Mouse (Mus musculus) splenic B cell, adult 2 months (primary cell): ENCODE data around the gene Gm12216.

Experiments
- DNase-seq: peaks from one replicate; pipeline ENCODE4 v3.0.0-alpha.2; 2011; ENCODE audit warnings: low read depth, low spot score
- H3K27me3 ChIP-seq: 2 replicates; pipeline ENCODE4 v1.6.1; 2012; ENCODE audit warnings: mild to moderate bottlenecking, low read length, moderate library complexity, mixed read lengths; ENCODE audit not compliant: control insufficient read depth, poor library complexity, insufficient read depth, severe bottlenecking
- H3K36me3 ChIP-seq: 2 replicates; pipeline ENCODE4 v1.6.1; 2012; ENCODE audit warnings: mild to moderate bottlenecking, low read length, moderate library complexity, mixed read lengths; ENCODE audit not compliant: control insufficient read depth, poor library complexity, insufficient read depth, severe bottlenecking

The Gm12216 gene

GRCm38 (mm10) chr11:53853665-53854064 is 5.4 kb downstream of the Gm12216 start:
- no peak for DNase-seq
- Histone ChIP-seq H3K27me3 (no peaks in the 10 kb centered on the region), H3K36me3 (no peaks in the 10 kb centered on the region)

- no peaks in the 10 kb centered on the region for H3K36me3 ChIP-seq
- H3K27me3 ChIP-seq = no peaks in the 10 kb centered on the region
- DNase-seq = peak; percentile 80
Observed at GRCm38 (mm10) chr11:53851795-53852194, 7.3 kb downstream of the Gm12216 start.

GRCm38 (mm10) chr11:53849588-53850320 is 9.3 kb downstream of the Gm12216 start:
- Histone ChIP-seq H3K36me3 (no peaks in the 10 kb centered on the region), H3K27me3 (no peaks in the 10 kb centered on the region)
- DNase-seq = peak; percentile 86

GRCm38 (mm10) chr11:53845680-53846079 is 13.4 kb downstream of the Gm12216 start:
- DNase-seq = peak; percentile 43
- no peaks in the 10 kb centered on the region for H3K36me3 ChIP-seq
- H3K27me3 ChIP-seq = no peaks in the 10 kb centered on the region

GRCm38 (mm10) chr11:53843106-53843505 is 15.9 kb downstream of the Gm12216 start:
- DNase-seq = no peak
- H3K27me3 ChIP-seq = no peaks in the 10 kb centered on the region
- H3K36me3 ChIP-seq = no peaks in the 10 kb centered on the region

GRCm38 (mm10) chr11:53842161-53842581 is 16.9 kb downstream of the Gm12216 start:
- Histone ChIP-seq H3K27me3 (no peaks in the 10 kb centered on the region), H3K36me3 (no peaks in the 10 kb centered on the region)
- DNase-seq = no peak

- no peaks in the 10 kb centered on the region for H3K36me3 ChIP-seq
- no peaks in the 10 kb centered on the region for H3K27me3 ChIP-seq
- no peak for DNase-seq
Observed at GRCm38 (mm10) chr11:53841514-53841913, 17.5 kb downstream of the Gm12216 start.

- H3K36me3 ChIP-seq = no peaks in the 10 kb centered on the region
- no peaks in the 10 kb centered on the region for H3K27me3 ChIP-seq
- no peak for DNase-seq
Observed at GRCm38 (mm10) chr11:53839663-53840642, 19.1 kb downstream of the Gm12216 start.

GRCm38 (mm10) chr11:53839147-53839546 is 19.9 kb downstream of the Gm12216 start:
- Histone ChIP-seq H3K36me3 (no peaks in the 10 kb centered on the region), H3K27me3 (no peaks in the 10 kb centered on the region)
- DNase-seq = peak; percentile 69

GRCm38 (mm10) chr11:53837731-53838130 is 21.3 kb downstream of the Gm12216 start:
- Histone ChIP-seq H3K36me3 (no peaks in the 10 kb centered on the region), H3K27me3 (no peaks in the 10 kb centered on the region)
- DNase-seq = no peak

- no peaks in the 10 kb centered on the region for H3K36me3 ChIP-seq
- H3K27me3 ChIP-seq = no peaks in the 10 kb centered on the region
- no peak for DNase-seq
Observed at GRCm38 (mm10) chr11:53835379-53836010, 23.6 kb downstream of the Gm12216 start.

GRCm38 (mm10) chr11:53825409-53825808 is 33.6 kb downstream of the Gm12216 start:
- DNase-seq = no peak
- H3K27me3 ChIP-seq = no peaks in the 10 kb centered on the region
- H3K36me3 ChIP-seq = no peaks in the 10 kb centered on the region

- no peaks in the 10 kb centered on the region for H3K36me3 ChIP-seq
- DNase-seq = no peak
- no peaks in the 10 kb centered on the region for H3K27me3 ChIP-seq
Observed at GRCm38 (mm10) chr11:53821945-53822338, 37.1 kb downstream of the Gm12216 start.

- no peak for DNase-seq
- no peaks in the 10 kb centered on the region for H3K27me3 ChIP-seq
- no peaks in the 10 kb centered on the region for H3K36me3 ChIP-seq
Observed at GRCm38 (mm10) chr11:53821230-53821944, 37.7 kb downstream of the Gm12216 start.
